Mouse (Mus musculus): ENCODE data around the gene Olfr1504. TPM values are rescaled to one million over a fixed set of nuclear protein-coding genes. Genes with fewer than 3 reads are reported as not detected.
"Not testable (repeated sequence)": the region's sequence is repeated elsewhere in the genome, so short reads cannot be mapped to it uniquely, and the experiment has no call there.

Olfr1504 gene
- polyA plus RNA-seq (2015; fragmentation: Nextera tagmentation; extraction: Ambion mirVana): not detected in 2 replicates

DNA sequence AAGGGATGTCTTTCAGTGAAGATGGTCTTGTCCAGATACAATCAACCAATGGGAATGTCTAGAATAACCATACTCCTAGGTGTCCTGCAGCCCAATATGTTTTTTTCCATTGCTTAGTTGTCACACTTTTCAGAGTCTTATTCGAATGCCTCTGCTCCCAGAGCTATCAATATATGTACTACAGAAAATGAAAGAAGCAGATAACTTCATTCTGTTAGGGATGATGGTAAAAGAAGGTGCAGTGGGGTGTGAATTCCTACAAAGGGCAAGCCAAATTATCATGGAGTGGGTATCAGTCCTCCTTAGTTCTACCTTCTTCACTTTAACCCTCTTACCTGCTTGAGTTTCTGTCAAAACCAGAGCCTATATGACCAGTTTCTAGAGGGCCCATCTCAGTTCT, at the start of gene Olfr1504:
Olfr1504 (minus strand) TSS at position 101 of the 400 bp plus-strand sequence.
- Histone ChIP-seq H3K9me3 (no peaks in the 10 kb centered on the region), H3K9ac (no peak within 1 kb of the TSS), H3K4me2 (replicated peaks) (no peak within 1 kb of the TSS), H3K27ac (no peak within 1 kb of the TSS), H3K36me3 (no peaks in the 10 kb centered on the region), H3K27me3 (no peaks in the 10 kb centered on the region), H3K4me3 (no peak within 1 kb of the TSS), H3K4me1 (no peaks in the 10 kb centered on the region)
- 56% methylated on average over 1 of the region's 1 CpGs for WGBS
- ATAC-seq (ENCODE audit: low FRiP score, low read depth): no peak

DNA sequence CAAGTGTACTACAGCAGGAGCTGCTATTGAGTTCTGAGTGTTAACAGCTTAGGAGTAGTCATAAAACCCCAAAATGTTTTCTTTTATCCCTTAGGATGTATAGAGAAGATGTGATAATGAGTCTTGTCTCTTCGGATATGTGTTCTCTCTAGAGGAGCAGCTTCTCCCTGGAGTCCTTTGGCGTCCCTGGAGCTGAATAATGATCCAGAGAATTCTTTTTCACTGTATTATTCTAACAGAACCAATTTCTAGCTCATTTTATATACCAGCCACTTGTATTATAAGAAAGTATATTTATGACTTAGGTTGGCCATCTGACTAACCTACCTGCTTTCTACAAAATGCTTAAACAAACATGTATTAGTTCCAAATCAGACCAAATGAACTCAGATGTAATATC, 15.5 kb upstream of the Olfr1504 start, which contains the start of gene Olfr1505:
Olfr1505 (plus strand) TSS at position 301 of the 400 bp plus-strand sequence.
- H3K27me3 ChIP-seq: no peaks in the 10 kb centered on the region
- ATAC-seq (ENCODE audit: low FRiP score, low read depth): no peak
- H3K4me2 ChIP-seq (replicated peaks): no peak within 1 kb of the TSS
- no peak within 1 kb of the TSS for H3K27ac ChIP-seq
- no peaks in the 10 kb centered on the region for H3K9me3 ChIP-seq
- no peaks in the 10 kb centered on the region for H3K4me1 ChIP-seq
- no peak within 1 kb of the TSS for H3K4me3 ChIP-seq
- WGBS: 73% methylated on average over 2 of the region's 2 CpGs
- no peak within 1 kb of the TSS for H3K9ac ChIP-seq
- H3K36me3 ChIP-seq: no peaks in the 10 kb centered on the region

DNA sequence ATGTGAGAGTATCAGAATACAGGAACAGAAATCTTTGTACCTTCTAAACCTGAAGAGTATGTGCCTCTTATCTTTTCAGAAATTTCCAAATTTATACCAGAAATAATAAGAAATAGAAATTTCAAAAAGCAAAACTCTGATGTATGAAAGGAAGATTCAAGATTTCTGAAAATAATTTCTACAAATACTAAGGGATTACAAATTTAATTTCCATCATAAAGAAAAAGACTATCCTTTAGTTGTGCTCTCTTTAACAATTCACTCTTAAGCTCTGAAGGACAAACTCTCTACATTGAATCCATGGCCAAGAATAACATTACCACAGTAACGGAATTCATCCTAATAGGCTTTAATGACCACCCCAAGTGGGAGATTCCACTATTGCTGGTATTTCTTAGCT, 36.2 kb downstream of the Olfr1504 start, which contains the start of gene Olfr1502:
Olfr1502 (plus strand) TSS at position 301 of the 400 bp plus-strand sequence.
- Histone ChIP-seq H3K36me3 (no peaks in the 10 kb centered on the region), H3K4me2 (replicated peaks) (no peak within 1 kb of the TSS), H3K9ac (no peak within 1 kb of the TSS), H3K4me1 (no peaks in the 10 kb centered on the region), H3K4me3 (no peak within 1 kb of the TSS), H3K9me3 (no peaks in the 10 kb centered on the region), H3K27ac (no peak within 1 kb of the TSS), H3K27me3 (no peaks in the 10 kb centered on the region)
- WGBS: 83% methylated on average over 1 of the region's 1 CpGs
- ATAC-seq (ENCODE audit: low FRiP score, low read depth): no peak

DNA sequence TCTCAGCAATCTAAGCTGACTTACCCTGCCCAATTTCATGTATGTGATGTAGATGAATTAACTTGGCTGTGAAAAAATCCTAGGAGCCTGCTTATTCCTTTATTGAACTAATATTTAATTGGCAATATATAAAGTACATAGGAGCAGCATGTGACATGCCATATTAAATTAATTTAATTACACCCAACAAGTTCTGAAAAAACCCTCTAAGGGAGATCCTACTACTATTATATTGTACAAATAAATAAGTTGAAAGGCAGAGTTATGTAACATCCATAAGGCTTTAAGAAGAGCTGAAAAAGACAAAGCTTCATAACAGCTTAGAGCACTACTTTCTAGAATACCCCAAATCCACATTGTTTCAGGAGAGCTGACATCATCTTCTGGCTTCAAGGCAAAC, 47.1 kb downstream of the Olfr1504 start, which contains the start of gene Olfr1501:
Olfr1501 (minus strand) TSS at position 101 of the 400 bp plus-strand sequence.
- not testable (repeated sequence) for H3K4me2 ChIP-seq (replicated peaks); H3K4me3 ChIP-seq; ATAC-seq (ENCODE audit: low FRiP score, low read depth); H3K9ac ChIP-seq; H3K4me1 ChIP-seq; H3K9me3 ChIP-seq; H3K36me3 ChIP-seq; H3K27ac ChIP-seq; H3K27me3 ChIP-seq

Other genes starting within 250 kb of the Olfr1504 start
- not detected in 2 replicates for gene Olfr1490, start 246.8 kb downstream of the Olfr1504 start, polyA plus RNA-seq (2015; fragmentation: Nextera tagmentation; extraction: Ambion mirVana)
- not detected in 2 replicates for gene Olfr1491, start 200.7 kb downstream of the Olfr1504 start, polyA plus RNA-seq (2015; fragmentation: Nextera tagmentation; extraction: Ambion mirVana)
- not detected in 2 replicates for gene Olfr1493-ps1, start 174.7 kb downstream of the Olfr1504 start, polyA plus RNA-seq (2015; fragmentation: Nextera tagmentation; extraction: Ambion mirVana)
- not detected in 2 replicates for gene Olfr1494, start 158.2 kb downstream of the Olfr1504 start, polyA plus RNA-seq (2015; fragmentation: Nextera tagmentation; extraction: Ambion mirVana)
- not detected in 2 replicates for gene Olfr1495, start 133.3 kb downstream of the Olfr1504 start, polyA plus RNA-seq (2015; fragmentation: Nextera tagmentation; extraction: Ambion mirVana)
- gene Olfr1496, start 120.0 kb downstream of the Olfr1504 start, polyA plus RNA-seq (2015; fragmentation: Nextera tagmentation; extraction: Ambion mirVana): not detected in 2 replicates
- gene Olfr1497, start 99.7 kb downstream of the Olfr1504 start, polyA plus RNA-seq (2015; fragmentation: Nextera tagmentation; extraction: Ambion mirVana): not detected in 2 replicates
- not detected in 2 replicates for gene Olfr1499, start 78.5 kb downstream of the Olfr1504 start, polyA plus RNA-seq (2015; fragmentation: Nextera tagmentation; extraction: Ambion mirVana)
- not detected in 2 replicates for gene Olfr1500, start 67.4 kb downstream of the Olfr1504 start, polyA plus RNA-seq (2015; fragmentation: Nextera tagmentation; extraction: Ambion mirVana)
- gene Olfr1501, start 47.2 kb downstream of the Olfr1504 start, polyA plus RNA-seq (2015; fragmentation: Nextera tagmentation; extraction: Ambion mirVana): not detected in 2 replicates
- not detected in 2 replicates for gene Olfr1502, start 36.1 kb downstream of the Olfr1504 start, polyA plus RNA-seq (2015; fragmentation: Nextera tagmentation; extraction: Ambion mirVana)
- gene Olfr1505, start 15.6 kb upstream of the Olfr1504 start, polyA plus RNA-seq (2015; fragmentation: Nextera tagmentation; extraction: Ambion mirVana): not detected in 2 replicates

Data from limb, embryonic 13.5 days (tissue).